Mouse (Mus musculus): ENCODE results near the gene Kdm2b.

DNA sequence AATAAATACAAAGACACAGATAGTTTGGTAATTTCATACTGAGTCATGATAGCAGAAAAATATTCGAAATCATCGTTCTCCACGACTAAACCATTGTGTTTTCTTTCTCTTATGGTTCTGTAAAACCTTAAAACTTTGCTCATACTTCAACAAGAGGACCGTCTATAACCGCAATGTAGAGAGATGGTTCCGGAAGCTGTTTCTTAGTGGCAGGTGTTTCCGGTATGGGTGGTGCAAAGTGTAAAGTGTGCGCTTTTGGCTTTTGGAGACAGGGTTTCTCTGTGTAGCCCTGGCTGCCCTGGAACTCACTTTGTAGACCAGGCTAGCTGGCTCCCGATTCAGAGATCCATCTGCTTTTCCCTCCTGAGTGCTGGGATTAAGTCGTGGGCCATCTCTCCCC is 157.1 kb downstream of the Kdm2b start:
- TF ChIP-seq POLR2A (IDR thresholded peaks at IDR 0.05; ENCODE audit: low read depth, low read length): no peak
- TF ChIP-seq CTCF (IDR thresholded peaks at IDR 0.05; ENCODE audit: extremely low read depth, insufficient read depth, insufficient read length, insufficient replicate concordance): no peak

Measured in spleen, adult 2 months (tissue).